Mouse (Mus musculus) liver, postnatal 0 days (tissue): ENCODE measurements around the gene Traf3. TPM values are rescaled to one million over a fixed set of nuclear protein-coding genes. Genes with fewer than 3 reads are reported as not detected.

Experiments
- ATAC-seq: fragments of 200-750 bp; cut with Nextera tagmentation; 2 replicates; pipeline ENCODE4 v1.8.0; 2017; ENCODE audit warnings: mild to moderate bottlenecking, moderate library complexity
- DNase-seq: peaks from one replicate; pipeline ENCODE4 v3.0.0-alpha.2; 2016
- H3K27ac ChIP-seq: fragments of 300-500 bp; sonication (generic); 2 replicates; pipeline ENCODE4 v1.5.1; 2014; ENCODE audit warnings: antibody characterized with exemption, moderate library complexity, mild to moderate bottlenecking, low read depth
- H3K27me3 ChIP-seq: fragments of 300-500 bp; sonication (generic); 2 replicates; pipeline ENCODE4 v1.6.1; 2014; ENCODE audit warnings: low read length, control low read depth, mixed read lengths; ENCODE audit not compliant: insufficient read depth
- H3K36me3 ChIP-seq: fragments of 300-500 bp; sonication (generic); replicated peaks from 2 replicates; pipeline ENCODE4 v1.6.1; 2014; ENCODE audit warnings: mild to moderate bottlenecking, control low read depth, low read length, moderate library complexity, mixed read lengths; ENCODE audit not compliant: insufficient read depth
- H3K4me1 ChIP-seq: fragments of 300-500 bp; sonication (generic); 2 replicates; pipeline ENCODE4 v1.6.1; 2014; ENCODE audit warnings: antibody characterized with exemption, mild to moderate bottlenecking, control low read depth; ENCODE audit not compliant: insufficient read depth
- H3K4me2 ChIP-seq: fragments of 300-500 bp; sonication (generic); 2 replicates; pipeline ENCODE4 v1.6.1; 2014; ENCODE audit warnings: low read depth, mild to moderate bottlenecking, low read length, moderate library complexity, mixed read lengths
- H3K4me3 ChIP-seq: fragments of 300-500 bp; sonication (generic); 2 replicates; pipeline ENCODE4 v1.5.1; 2014; ENCODE audit warnings: low read depth, low read length
- H3K9ac ChIP-seq: fragments of 300-500 bp; sonication (generic); replicated peaks from 2 replicates; pipeline ENCODE4 v1.6.1; 2014; ENCODE audit warnings: mild to moderate bottlenecking, moderate library complexity
- H3K9me3 ChIP-seq: fragments of 300-500 bp; sonication (generic); 2 replicates; pipeline ENCODE4 v1.6.1; 2016; ENCODE audit warnings: mild to moderate bottlenecking, control low read depth, low read length, mixed read lengths
- CTCF ChIP-seq: sonication (generic); IDR thresholded peaks from 2 replicates; pipeline ENCODE4 v1.5.1; 2016; ENCODE audit warnings: antibody characterized with exemption, low read depth
- EP300 ChIP-seq: IDR thresholded peaks from 2 replicates; pipeline ENCODE4 v1.6.1; 2016; ENCODE audit warnings: antibody characterized with exemption, low read depth, mild to moderate bottlenecking
- WGBS: fragments of 180-500 bp; shearing (Covaris S2); extraction: QIAGEN DNeasy Blood & Tissue Kit; methylation state at CpG from one replicate; pipeline ENCODE4 v1.1.7; 2014; ENCODE audit not compliant: insufficient replicate concordance; 5-methylcytosine and 5-hydroxymethylcytosine counted together
- polyA plus RNA-seq: library from polyadenylated mRNA; unstranded; fragments of >200 nt; fragmentation: Nextera tagmentation; extraction: Ambion mirVana; gene quantifications from 2 replicates; pipeline ENCODE4 v1.2.1, GENCODE M21; 2015

The Traf3 gene
- polyA plus RNA-seq, 1 experiment from 2014 or later: 1.9 TPM

- Histone ChIP-seq H3K4me3 (no peak overlapping the region), H3K27me3 (no peaks in the 10 kb centered on the region), H3K4me1 (no peaks in the 10 kb centered on the region), H3K4me2 (no peak overlapping the region), H3K27ac (no peak overlapping the region), H3K36me3 (peaks cover 16% of the 10 kb centered on the region), H3K9ac (no peak overlapping the region), H3K9me3 (no peaks in the 10 kb centered on the region)
- 76% methylated on average over 4 of the region's 4 CpGs for WGBS
- no peak for ATAC-seq
- TF ChIP-seq CTCF (no peak), EP300 (no peak)
- no peak for DNase-seq
Measured at GRCm38 (mm10) chr12:111238778-111239177, 72.6 kb downstream of the Traf3 start.

- no peak overlapping the region for H3K27ac ChIP-seq
- no peaks in the 10 kb centered on the region for H3K4me1 ChIP-seq
- peaks cover 19% of the 10 kb centered on the region for H3K36me3 ChIP-seq
- no peaks in the 10 kb centered on the region for H3K9me3 ChIP-seq
- no peak overlapping the region for H3K9ac ChIP-seq
- no peaks in the 10 kb centered on the region for H3K27me3 ChIP-seq
- ATAC-seq: no peak
- H3K4me2 ChIP-seq: no peak overlapping the region
- 87% methylated on average over 10 of the region's 10 CpGs for whole genome bisulfite sequencing
- no peak for DNase-seq
- H3K4me3 ChIP-seq: no peak overlapping the region
- TF ChIP-seq CTCF (no peak), EP300 (no peak)
Measured at GRCm38 (mm10) chr12:111239930-111240329, 73.8 kb downstream of the Traf3 start.

GRCm38 (mm10) chr12:111241916-111242315 is 75.7 kb downstream of the Traf3 start:
- Histone ChIP-seq H3K4me3 (no peak overlapping the region), H3K36me3 (peaks cover 22% of the 10 kb centered on the region), H3K9me3 (no peaks in the 10 kb centered on the region), H3K27me3 (no peaks in the 10 kb centered on the region), H3K27ac (no peak overlapping the region), H3K4me1 (0 out of 2 replicates have a peak, but pooled peaks cover 4% of the 10 kb centered on the region), H3K4me2 (no peak overlapping the region), H3K9ac (no peak overlapping the region)
- TF ChIP-seq CTCF (no peak), EP300 (no peak)
- ATAC-seq (no peak), DNase-seq (no peak)
- 93% methylated on average over 6 of the region's 6 CpGs for WGBS

GRCm38 (mm10) chr12:111242346-111242745 is 76.2 kb downstream of the Traf3 start:
- DNase-seq (no peak), ATAC-seq (no peak)
- 88% methylated on average over 5 of the region's 5 CpGs for WGBS
- TF ChIP-seq EP300 (no peak), CTCF (no peak)
- H3K27ac ChIP-seq: no peak overlapping the region
- no peaks in the 10 kb centered on the region for H3K27me3 ChIP-seq
- peaks cover 7% of the 10 kb centered on the region; the same call in 1 of the 2 replicates for H3K4me1 ChIP-seq
- no peak overlapping the region for H3K9ac ChIP-seq
- H3K9me3 ChIP-seq: no peaks in the 10 kb centered on the region
- no peak overlapping the region for H3K4me3 ChIP-seq
- H3K4me2 ChIP-seq: no peak overlapping the region
- H3K36me3 ChIP-seq: peaks cover 20% of the 10 kb centered on the region

GRCm38 (mm10) chr12:111243733-111244132 is 77.6 kb downstream of the Traf3 start:
- H3K9ac ChIP-seq: no peak overlapping the region
- peaks cover 9% of the 10 kb centered on the region; the same call in 1 of the 2 replicates for H3K4me1 ChIP-seq
- no peak for TF ChIP-seq EP300
- no peak for TF ChIP-seq CTCF
- no peak overlapping the region for H3K4me2 ChIP-seq
- H3K36me3 ChIP-seq: peaks cover 13% of the 10 kb centered on the region
- DNase-seq (no peak), ATAC-seq (no peak)
- H3K27ac ChIP-seq: no peak overlapping the region
- H3K9me3 ChIP-seq: no peaks in the 10 kb centered on the region
- no peak overlapping the region for H3K4me3 ChIP-seq
- no peaks in the 10 kb centered on the region for H3K27me3 ChIP-seq
- WGBS: 82% methylated on average over 12 of the region's 12 CpGs

GRCm38 (mm10) chr12:111245070-111245469 is 78.9 kb downstream of the Traf3 start:
- Histone ChIP-seq H3K27ac (no peak overlapping the region), H3K4me1 (peaks cover 9% of the 10 kb centered on the region; the same call in 1 of the 2 replicates), H3K9ac (no peak overlapping the region), H3K36me3 (peaks cover 11% of the 10 kb centered on the region), H3K4me2 (no peak overlapping the region), H3K27me3 (no peaks in the 10 kb centered on the region), H3K9me3 (no peaks in the 10 kb centered on the region), H3K4me3 (no peak overlapping the region)
- ATAC-seq: no peak
- 85% methylated on average over 6 of the region's 6 CpGs for WGBS
- DNase-seq: no peak
- TF ChIP-seq CTCF: no peak
- no peak for TF ChIP-seq EP300
